Mouse (Mus musculus) forebrain, embryonic 12.5 days (tissue): Measurements from ENCODE around the gene Rpe. TPM values are rescaled to one million over a fixed set of nuclear protein-coding genes. Genes with fewer than 3 reads are reported as not detected.

Experiments used
- ATAC-seq: fragments of 200-750 bp; cut with Nextera tagmentation; 2 replicates; pipeline ENCODE4 v1.8.0; 2017; ENCODE audit warnings: moderate TSS enrichment; ENCODE audit not compliant: low FRiP score
- H3K27ac ChIP-seq: fragments of 300-500 bp; sonication (generic); 2 replicates; pipeline ENCODE4 v1.5.1; 2016; ENCODE audit warnings: mild to moderate bottlenecking
- H3K27me3 ChIP-seq: fragments of 300-500 bp; sonication (generic); 2 replicates; pipeline ENCODE4 v1.6.1; 2016; ENCODE audit warnings: mild to moderate bottlenecking
- H3K36me3 ChIP-seq: fragments of 300-500 bp; sonication (generic); replicated peaks from 2 replicates; pipeline ENCODE4 v1.6.1; 2016; ENCODE audit warnings: mild to moderate bottlenecking
- H3K4me1 ChIP-seq: fragments of 300-500 bp; sonication (generic); 2 replicates; pipeline ENCODE4 v1.6.1; 2016
- H3K4me2 ChIP-seq: fragments of 300-500 bp; sonication (generic); 2 replicates; pipeline ENCODE4 v1.6.1; 2016; ENCODE audit warnings: mild to moderate bottlenecking, moderate library complexity
- H3K4me3 ChIP-seq: fragments of 300-500 bp; sonication (generic); replicated peaks from 2 replicates; pipeline ENCODE4 v1.5.1; 2016; ENCODE audit warnings: mild to moderate bottlenecking
- H3K9ac ChIP-seq: fragments of 300-500 bp; sonication (generic); 2 replicates; pipeline ENCODE4 v1.6.1; 2016; ENCODE audit warnings: mild to moderate bottlenecking
- H3K9me3 ChIP-seq: fragments of 300-500 bp; sonication (generic); 2 replicates; pipeline ENCODE4 v1.6.1; 2016
- WGBS: fragments of 180-500 bp; shearing (Covaris S2); methylation state at CpG from one replicate; pipeline ENCODE4 v1.1.7; 2016; 5-methylcytosine and 5-hydroxymethylcytosine counted together
- polyA plus RNA-seq: library from polyadenylated mRNA; unstranded; fragments of >200 nt; fragmentation: Nextera tagmentation; extraction: Ambion mirVana; gene quantifications from 2 replicates; pipeline ENCODE4 v1.2.1, GENCODE M21; 2016

The Rpe gene
- 54.6 and 56.6 TPM in 2 replicates for polyA plus RNA-seq

DNA sequence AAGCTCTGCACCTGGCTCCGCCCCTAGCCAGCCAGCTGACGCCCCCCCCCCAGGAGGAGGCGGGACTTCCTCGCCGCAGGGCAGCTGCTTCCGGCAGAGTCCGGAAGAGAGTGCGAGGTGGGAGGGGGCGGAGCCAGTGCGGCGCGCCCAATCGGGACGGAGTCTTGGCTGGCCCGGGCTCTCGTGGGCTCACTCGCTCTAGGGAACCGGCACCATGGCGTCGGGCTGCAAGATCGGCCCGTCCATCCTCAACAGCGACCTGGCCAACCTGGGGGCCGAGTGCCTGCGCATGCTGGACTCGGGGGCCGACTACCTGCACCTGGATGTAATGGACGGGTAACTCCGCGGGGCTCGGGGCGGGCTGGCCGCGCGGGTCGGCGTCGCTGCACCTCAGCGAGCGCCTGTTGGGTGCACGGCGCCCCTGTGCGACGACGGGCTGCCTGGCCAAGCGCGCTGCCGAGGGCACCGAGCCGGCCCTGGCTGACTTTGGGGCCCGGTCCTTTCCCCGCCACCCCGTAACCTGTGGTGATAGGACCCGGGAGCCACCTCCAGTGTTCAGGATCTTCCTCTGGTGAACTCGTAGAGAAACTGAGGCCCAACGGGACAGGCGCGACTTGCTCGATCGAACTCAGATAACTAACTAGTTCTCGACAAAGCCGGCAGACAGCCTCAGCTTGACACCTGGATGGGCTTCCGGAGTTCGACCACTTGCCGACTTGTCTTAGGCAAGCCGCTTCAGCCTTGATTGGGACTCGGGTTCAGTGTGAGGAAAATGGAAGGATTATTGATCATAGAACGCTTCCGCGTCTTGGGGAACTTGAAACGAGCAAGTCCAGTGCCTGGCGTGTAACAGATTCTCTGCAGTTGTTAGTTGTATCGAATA, at the start of gene Rpe:
Gene Rpe (plus strand): TSS at position 139 of the 883 bp plus-strand sequence.
- peaks cover 13% of the 10 kb centered on the region for H3K4me1 ChIP-seq
- H3K4me3 ChIP-seq: peak within 1 kb of the TSS; percentile 88
- H3K36me3 ChIP-seq: no peaks in the 10 kb centered on the region
- H3K27ac ChIP-seq: peak within 1 kb of the TSS; percentile 81
- WGBS: 2% methylated on average over 73 of the region's 73 CpGs
- peak within 1 kb of the TSS; percentile 86 for H3K9ac ChIP-seq
- ATAC-seq: peak; percentile 100
- peak within 1 kb of the TSS; percentile 67 for H3K4me2 ChIP-seq
- no peaks in the 10 kb centered on the region for H3K9me3 ChIP-seq
- H3K27me3 ChIP-seq: no peaks in the 10 kb centered on the region

DNA sequence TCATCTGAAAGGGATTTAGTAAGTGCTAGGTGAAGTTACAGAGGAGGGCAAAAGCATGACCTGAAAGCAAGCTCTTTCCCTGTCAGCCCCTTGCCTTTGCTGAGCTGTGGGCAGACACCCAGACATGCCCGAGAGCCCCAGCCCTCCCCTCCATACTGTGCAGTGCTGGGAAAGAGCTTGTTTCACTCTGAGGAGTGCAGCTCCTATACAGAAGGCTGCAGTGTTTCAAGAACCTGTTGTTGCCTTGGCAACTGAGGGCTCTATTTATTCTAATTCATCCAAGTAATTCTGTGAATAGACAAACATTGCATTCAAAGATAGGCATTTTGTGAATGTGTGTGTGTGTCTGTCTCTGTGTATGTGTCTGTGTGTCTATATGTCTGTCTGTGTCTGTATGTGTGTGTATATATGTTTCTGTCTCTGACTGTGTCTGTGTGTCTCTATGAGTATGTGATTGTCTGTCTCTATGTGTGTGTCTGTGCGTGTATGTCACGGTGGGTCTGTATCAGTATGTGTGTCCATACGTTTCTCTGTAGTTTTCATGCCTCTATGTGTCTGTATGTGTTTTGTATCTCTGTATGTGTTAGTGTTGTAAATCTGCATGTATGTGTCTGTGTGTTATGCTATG, 45.4 kb upstream of the Rpe start:
- no peak overlapping the region for H3K9ac ChIP-seq
- H3K27me3 ChIP-seq: no peaks in the 10 kb centered on the region
- no peaks in the 10 kb centered on the region for H3K36me3 ChIP-seq
- peak; percentile 97 for ATAC-seq
- H3K27ac ChIP-seq: peak overlapping the region; percentile 59
- no peak overlapping the region for H3K4me3 ChIP-seq
- H3K4me1 ChIP-seq: peaks cover 12% of the 10 kb centered on the region
- 25% methylated on average over 4 of the region's 4 CpGs for WGBS
- H3K9me3 ChIP-seq: no peaks in the 10 kb centered on the region
- H3K4me2 ChIP-seq: 0 out of 2 replicates have a peak overlapping the region, but pooled peaks have one; percentile 8

DNA sequence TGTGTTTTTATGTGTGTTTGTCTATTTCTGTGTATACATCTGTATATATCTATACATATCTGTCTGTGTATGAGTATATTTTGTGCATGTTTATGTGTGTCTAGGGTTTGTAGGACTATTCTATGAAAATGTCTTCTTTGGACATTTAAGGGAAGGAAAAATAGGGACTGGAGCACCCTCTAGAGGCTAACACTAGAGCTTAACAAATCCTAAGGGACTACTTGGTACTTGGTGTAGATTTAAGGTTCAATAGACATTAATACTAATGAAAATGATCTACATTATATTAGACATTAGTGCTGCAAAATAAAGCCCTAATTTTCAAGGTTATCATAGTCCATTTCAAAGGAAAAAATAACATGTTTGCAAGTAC, 44.9 kb upstream of the Rpe start:
- no peak overlapping the region for H3K4me3 ChIP-seq
- no peak overlapping the region for H3K4me2 ChIP-seq
- H3K9ac ChIP-seq: no peak overlapping the region
- no peak overlapping the region for H3K27ac ChIP-seq
- no peaks in the 10 kb centered on the region for H3K9me3 ChIP-seq
- peak; percentile 74 for ATAC-seq
- no peaks in the 10 kb centered on the region for H3K36me3 ChIP-seq
- H3K4me1 ChIP-seq: peaks cover 12% of the 10 kb centered on the region
- no peaks in the 10 kb centered on the region for H3K27me3 ChIP-seq

DNA sequence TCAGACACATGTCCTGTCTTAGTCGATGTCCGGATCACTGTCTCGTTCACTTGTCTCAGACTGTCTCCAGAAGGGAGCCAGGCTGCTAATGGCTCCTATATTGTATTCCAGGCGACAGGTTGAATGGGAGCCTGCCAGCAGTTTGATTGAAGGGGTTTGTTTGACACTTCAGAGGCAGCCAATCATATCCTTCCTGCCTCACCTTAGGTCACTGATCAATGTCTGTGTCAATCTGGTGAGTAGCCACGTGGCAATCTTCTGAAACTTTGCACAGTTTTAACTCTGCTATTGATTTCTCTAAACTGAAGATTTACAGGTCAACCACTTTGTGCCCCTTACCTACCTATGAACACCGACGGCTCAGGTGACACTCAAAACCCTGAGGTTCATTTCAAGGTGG, 29.2 kb upstream of the Rpe start:
- no peak overlapping the region for H3K27ac ChIP-seq
- no peak overlapping the region for H3K4me2 ChIP-seq
- H3K9ac ChIP-seq: no peak overlapping the region
- no peaks in the 10 kb centered on the region for H3K9me3 ChIP-seq
- ATAC-seq: no peak
- no peaks in the 10 kb centered on the region for H3K36me3 ChIP-seq
- H3K4me1 ChIP-seq: no peaks in the 10 kb centered on the region
- H3K27me3 ChIP-seq: no peaks in the 10 kb centered on the region
- no peak overlapping the region for H3K4me3 ChIP-seq
- WGBS: 65% methylated on average over 7 of the region's 7 CpGs

DNA sequence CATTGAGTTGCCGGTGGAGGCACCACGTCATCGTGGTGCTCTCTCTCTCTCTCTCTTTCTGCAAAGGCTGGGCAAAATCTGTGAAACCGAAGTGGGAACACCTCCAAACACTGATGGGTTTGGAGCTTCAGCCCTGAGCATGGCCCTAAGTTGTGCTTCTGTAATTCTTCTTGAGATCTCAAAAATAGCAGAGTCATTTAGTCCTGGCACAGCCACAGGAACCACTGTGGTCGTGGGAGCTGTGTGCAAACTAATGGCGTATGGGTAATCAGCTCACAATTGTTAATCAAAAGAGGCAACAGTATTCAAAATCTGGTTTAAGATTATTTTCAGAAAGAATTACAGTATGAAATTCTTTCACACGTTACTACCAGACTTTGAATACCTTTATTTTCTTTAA, 27.8 kb upstream of the Rpe start:
- Histone ChIP-seq H3K9me3 (no peaks in the 10 kb centered on the region), H3K4me1 (no peaks in the 10 kb centered on the region), H3K27me3 (no peaks in the 10 kb centered on the region), H3K36me3 (no peaks in the 10 kb centered on the region), H3K9ac (no peak overlapping the region), H3K4me3 (no peak overlapping the region), H3K27ac (no peak overlapping the region), H3K4me2 (no peak overlapping the region)
- ATAC-seq: no peak
- 84% methylated on average over 7 of the region's 7 CpGs for WGBS

DNA sequence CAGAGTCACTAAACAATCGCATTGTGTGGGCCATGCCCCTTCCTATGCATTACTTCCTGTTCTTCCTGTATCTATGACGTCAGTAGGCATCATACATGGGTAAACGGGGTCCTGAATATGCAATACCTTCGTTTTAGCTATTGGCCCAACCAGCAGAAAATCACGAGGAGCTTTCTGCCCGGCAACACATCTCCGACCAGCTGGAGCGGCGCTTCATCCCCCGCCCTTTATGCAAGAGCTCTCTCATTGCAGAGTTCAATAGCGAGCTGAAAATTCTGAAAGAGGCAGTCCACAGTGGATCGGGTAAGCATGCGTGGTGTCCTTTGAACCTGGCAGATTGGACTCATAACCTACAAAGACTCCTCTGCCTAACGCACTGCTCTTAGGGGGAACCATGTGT, 22.7 kb upstream of the Rpe start:
- no peak for ATAC-seq
- WGBS: 66% methylated on average over 14 of the region's 14 CpGs
- H3K27me3 ChIP-seq: no peaks in the 10 kb centered on the region

DNA sequence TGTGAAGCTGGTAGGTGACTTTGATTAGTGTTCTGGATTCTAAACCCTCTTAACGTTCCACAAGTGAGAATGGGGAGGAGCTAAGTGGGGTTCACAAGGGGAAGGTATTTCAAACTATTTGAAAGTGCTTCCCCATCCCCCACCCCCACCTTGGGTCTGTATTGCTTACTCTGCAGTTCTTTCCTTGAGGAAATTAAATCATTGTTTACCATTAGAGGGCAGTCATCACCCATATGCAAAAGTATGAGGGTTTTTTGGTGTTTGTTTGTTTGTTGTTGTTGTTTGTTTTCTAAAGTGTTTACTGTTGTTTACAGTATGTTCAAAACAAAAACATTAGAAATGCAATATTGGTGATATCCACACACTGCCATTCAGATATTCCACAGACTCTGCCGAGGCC, 22.0 kb upstream of the Rpe start:
- WGBS: 44% methylated on average over 2 of the region's 2 CpGs
- H3K4me1 ChIP-seq: no peaks in the 10 kb centered on the region
- H3K36me3 ChIP-seq: no peaks in the 10 kb centered on the region
- no peak overlapping the region for H3K4me3 ChIP-seq
- no peak overlapping the region for H3K4me2 ChIP-seq
- no peak overlapping the region for H3K27ac ChIP-seq
- H3K9ac ChIP-seq: no peak overlapping the region
- ATAC-seq: no peak
- no peaks in the 10 kb centered on the region for H3K9me3 ChIP-seq
- H3K27me3 ChIP-seq: no peaks in the 10 kb centered on the region

More for the DNA sequence above, 22.7 kb upstream of the Rpe start:
- no peaks in the 10 kb centered on the region for H3K36me3 ChIP-seq
- no peak overlapping the region for H3K27ac ChIP-seq
- no peak overlapping the region for H3K4me2 ChIP-seq
- H3K4me1 ChIP-seq: no peaks in the 10 kb centered on the region
- no peak overlapping the region for H3K9ac ChIP-seq
- H3K9me3 ChIP-seq: no peaks in the 10 kb centered on the region
- H3K4me3 ChIP-seq: no peak overlapping the region

DNA sequence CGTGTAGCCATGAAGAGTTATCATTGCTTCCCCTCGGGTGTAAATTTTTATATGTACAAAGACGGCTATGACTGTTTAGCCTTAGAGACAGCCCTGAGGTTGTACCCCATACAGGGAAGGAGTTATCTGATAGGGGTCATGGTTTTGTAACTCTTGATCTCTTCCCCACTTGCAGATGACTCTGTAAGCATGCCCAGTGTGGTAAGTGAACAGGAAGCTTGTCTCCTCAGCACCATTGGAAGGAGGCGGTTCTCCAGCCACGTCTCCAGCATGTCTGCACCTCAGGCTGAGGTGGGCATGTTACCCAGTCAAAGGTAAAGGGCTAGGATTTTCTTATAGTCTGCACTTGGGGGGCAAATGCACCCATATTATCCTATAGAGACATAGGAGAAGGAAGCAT, 17.7 kb upstream of the Rpe start:
- ATAC-seq: no peak
- Histone ChIP-seq H3K27ac (no peak overlapping the region), H3K9me3 (no peaks in the 10 kb centered on the region), H3K9ac (no peak overlapping the region), H3K4me1 (no peaks in the 10 kb centered on the region), H3K36me3 (no peaks in the 10 kb centered on the region), H3K27me3 (no peaks in the 10 kb centered on the region), H3K4me3 (no peak overlapping the region), H3K4me2 (no peak overlapping the region)
- WGBS: 89% methylated on average over 5 of the region's 5 CpGs

DNA sequence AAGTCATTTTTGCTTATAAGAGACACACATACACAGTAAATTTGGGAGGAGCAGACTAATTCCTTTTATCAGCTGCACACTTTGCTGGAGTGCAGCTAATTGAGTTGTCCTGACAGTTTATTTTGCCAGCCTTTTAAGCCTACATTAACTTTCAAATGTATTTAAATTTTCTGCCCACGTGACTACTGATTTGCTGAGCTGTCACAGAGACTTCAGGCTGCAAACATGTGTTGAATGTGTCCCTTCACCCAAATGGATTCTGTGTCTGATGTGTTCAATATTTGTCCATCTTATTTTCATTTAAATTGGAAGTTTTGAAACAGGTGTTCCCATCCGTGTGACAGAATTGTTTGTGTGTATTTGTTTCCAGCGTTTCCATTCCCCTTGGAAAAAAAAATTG, 8.9 kb upstream of the Rpe start:
- Histone ChIP-seq H3K9ac (no peak overlapping the region), H3K27me3 (no peaks in the 10 kb centered on the region), H3K27ac (no peak overlapping the region), H3K9me3 (no peaks in the 10 kb centered on the region), H3K4me2 (no peak overlapping the region), H3K4me3 (no peak overlapping the region), H3K4me1 (no peaks in the 10 kb centered on the region), H3K36me3 (no peaks in the 10 kb centered on the region)
- ATAC-seq: no peak
- 68% methylated on average over 3 of the region's 3 CpGs for WGBS

DNA sequence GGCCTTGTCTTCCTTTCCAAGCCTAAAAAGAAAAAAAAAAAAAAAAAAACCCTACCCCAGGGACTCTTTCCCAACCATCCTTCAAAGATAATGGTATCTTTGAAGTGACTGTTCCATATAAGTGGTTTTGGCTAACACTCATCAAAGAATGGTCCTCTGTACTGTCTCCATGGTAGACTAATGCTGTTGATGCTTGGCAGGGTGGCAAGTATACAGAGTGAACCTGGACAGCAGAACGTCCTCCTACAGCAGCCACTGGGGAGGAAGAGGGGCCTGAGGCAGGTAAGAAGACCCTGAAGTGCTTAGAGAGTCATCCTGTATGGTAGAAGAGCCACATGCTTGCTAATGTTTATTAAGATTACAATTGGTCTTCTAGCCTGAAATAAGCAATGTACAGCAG, 8.3 kb upstream of the Rpe start:
- no peak for ATAC-seq
- H3K27me3 ChIP-seq: no peaks in the 10 kb centered on the region
- no peaks in the 10 kb centered on the region for H3K9me3 ChIP-seq
- H3K4me1 ChIP-seq: no peaks in the 10 kb centered on the region
- H3K36me3 ChIP-seq: no peaks in the 10 kb centered on the region
- H3K27ac ChIP-seq: no peak overlapping the region
- H3K9ac ChIP-seq: no peak overlapping the region
- H3K4me2 ChIP-seq: no peak overlapping the region
- 71% methylated on average over 1 of the region's 1 CpGs for WGBS
- H3K4me3 ChIP-seq: no peak overlapping the region

DNA sequence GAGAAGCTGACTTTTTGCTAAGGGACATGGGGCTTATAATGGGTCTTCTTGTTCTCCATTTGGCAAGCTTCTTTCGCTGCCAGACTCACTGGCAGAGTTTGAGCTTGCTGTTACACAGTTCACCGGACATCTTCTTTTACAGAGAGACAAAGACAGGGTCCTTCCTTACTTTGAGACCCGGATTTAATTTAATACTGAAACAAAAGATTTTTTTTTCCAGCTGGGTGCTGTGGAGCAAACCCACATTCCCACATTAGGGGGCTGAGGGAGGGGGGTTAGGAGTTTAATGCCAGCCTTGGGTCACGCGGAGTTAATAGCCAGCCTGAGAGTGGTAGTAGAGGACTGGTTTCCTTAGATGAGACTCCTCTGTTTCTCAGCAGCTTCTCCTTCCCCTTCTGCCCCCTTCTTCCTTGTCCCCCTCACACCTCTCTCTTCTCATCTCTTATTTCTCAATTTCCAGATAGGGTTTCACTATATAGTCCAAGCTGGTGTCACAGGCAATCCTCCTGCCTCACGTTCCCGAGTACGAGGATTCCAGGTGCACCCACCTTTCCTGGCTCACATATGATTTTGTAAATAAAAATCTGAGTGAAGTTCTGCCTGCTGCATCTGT, 7.7 kb upstream of the Rpe start:
- H3K9ac ChIP-seq: no peak overlapping the region
- H3K4me1 ChIP-seq: no peaks in the 10 kb centered on the region
- ATAC-seq: no peak
- no peak overlapping the region for H3K4me3 ChIP-seq
- H3K27ac ChIP-seq: no peak overlapping the region
- WGBS: 63% methylated on average over 8 of the region's 8 CpGs
- no peaks in the 10 kb centered on the region for H3K9me3 ChIP-seq
- no peaks in the 10 kb centered on the region for H3K27me3 ChIP-seq
- H3K36me3 ChIP-seq: no peaks in the 10 kb centered on the region
- H3K4me2 ChIP-seq: no peak overlapping the region

DNA sequence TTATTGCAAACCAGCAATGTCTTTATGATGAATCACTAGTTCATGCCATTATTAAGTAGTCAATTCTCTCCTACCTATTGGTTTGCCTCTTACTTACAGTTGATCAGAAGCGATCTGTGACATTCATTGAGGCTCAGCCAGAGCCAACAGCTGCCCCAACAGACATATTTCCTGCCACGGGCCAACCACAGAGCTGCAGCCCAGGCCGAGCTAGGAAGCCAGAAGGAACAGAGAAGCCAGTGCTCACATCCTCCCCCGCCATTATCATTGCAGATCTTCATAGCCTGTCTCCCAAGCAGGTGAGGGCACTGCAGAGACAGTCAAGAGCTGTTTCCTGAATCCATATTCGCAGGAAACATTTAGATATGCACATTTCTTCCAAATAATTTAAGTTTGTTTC, 6.4 kb upstream of the Rpe start:
- Histone ChIP-seq H3K27me3 (no peaks in the 10 kb centered on the region), H3K4me1 (no peaks in the 10 kb centered on the region), H3K27ac (no peak overlapping the region), H3K9ac (no peak overlapping the region), H3K4me3 (no peak overlapping the region), H3K4me2 (no peak overlapping the region), H3K36me3 (no peaks in the 10 kb centered on the region), H3K9me3 (no peaks in the 10 kb centered on the region)
- 85% methylated on average over 5 of the region's 5 CpGs for WGBS
- no peak for ATAC-seq
